In genomic region chr2:181243706-181244394, GRCm38 (mm10) we compare ENCODE assay signal across 9 mouse cellular contexts. TPM values are rescaled to one million over a fixed set of nuclear protein-coding genes. Genes with fewer than 3 reads are reported as not detected.
DNase-seq lines count a peak whose midpoint lies in the region; ATAC-seq lines count a peak whose summit lies in the region.
"Had no signal": no experiment of that assay in that cellular context is flagged by ENCODE, and none has a peak within 500 bp of the region (broad histone marks: within the 10 kb centered on the region; RNA-seq: fewer than 3 reads in every experiment).

No protein-coding gene starts in this region.

- no peak overlapping the region for H3K4me3 ChIP-seq in intestine, embryonic 15.5 days (replicated peaks)
- no peak overlapping the region for H3K4me3 ChIP-seq in forebrain, embryonic 12.5 days (replicated peaks)
- H3K4me3 ChIP-seq: neural tube, embryonic 13.5 days had no signal

- no peak overlapping the region for H3K9ac ChIP-seq in intestine, embryonic 15.5 days
- no peak overlapping the region for H3K9ac ChIP-seq in forebrain, embryonic 12.5 days
- H3K9ac ChIP-seq: neural tube, embryonic 13.5 days had no signal

- DNase-seq in CD4-positive, CD25-positive, alpha-beta regulatory T cell, adult 2 months (ENCODE audit: low read depth, low spot score), result peak; percentile 32
- peak; percentile 27 for DNase-seq in Muller cell, postnatal 12 days (ENCODE audit: inconsistent ontology term)
- peak; percentile 49 for DNase-seq in lung, postnatal 14 days
- no peak for DNase-seq in layer of hippocampus, adult 9-11 months
- no peak for DNase-seq in frontal cortex, adult 2 months (ENCODE audit: extremely low spot score in 1 of 2, low spot score in 1 of 2)

- no peaks in the 10 kb centered on the region for H3K9me3 ChIP-seq in intestine, embryonic 15.5 days
- H3K9me3 ChIP-seq in forebrain, embryonic 12.5 days, result no peaks in the 10 kb centered on the region
- H3K9me3 ChIP-seq: neural tube, embryonic 13.5 days had no signal

- WGBS in intestine, embryonic 15.5 days, result 35% methylated on average over 11 of the region's 11 CpGs
- 36% methylated on average over 11 of the region's 11 CpGs for WGBS in forebrain, embryonic 12.5 days

- H3K27me3 ChIP-seq in intestine, embryonic 15.5 days (replicated peaks), result no peaks in the 10 kb centered on the region
- H3K27me3 ChIP-seq in forebrain, embryonic 12.5 days, result 0 out of 2 replicates have a peak, but pooled peaks cover 4% of the 10 kb centered on the region
- H3K27me3 ChIP-seq: neural tube, embryonic 13.5 days had no signal

- no peaks in the 10 kb centered on the region; the same call in 1 of the 2 replicates for H3K36me3 ChIP-seq in intestine, embryonic 15.5 days
- H3K36me3 ChIP-seq in forebrain, embryonic 12.5 days (replicated peaks), result no peaks in the 10 kb centered on the region
- H3K36me3 ChIP-seq: neural tube, embryonic 13.5 days had no signal

- H3K27ac ChIP-seq in intestine, embryonic 15.5 days, result no peak overlapping the region
- no peak overlapping the region for H3K27ac ChIP-seq in forebrain, embryonic 12.5 days
- H3K27ac ChIP-seq: neural tube, embryonic 13.5 days had no signal

- H3K4me1 ChIP-seq in intestine, embryonic 15.5 days (replicated peaks), result peaks cover 24% of the 10 kb centered on the region
- H3K4me1 ChIP-seq in forebrain, embryonic 12.5 days, result 0 out of 2 replicates have a peak, but pooled peaks cover 4% of the 10 kb centered on the region

- H3K4me2 ChIP-seq in intestine, embryonic 15.5 days (replicated peaks), result no peak overlapping the region
- H3K4me2 ChIP-seq in forebrain, embryonic 12.5 days, result no peak overlapping the region
- H3K4me2 ChIP-seq: neural tube, embryonic 13.5 days had no signal

- ATAC-seq in CD4-positive, CD25-positive, alpha-beta regulatory T cell, adult 4 months, result no peak
- peak; percentile 41; the same call in 1 of the 2 replicates for ATAC-seq in intestine, embryonic 15.5 days
- no peak for ATAC-seq in forebrain, embryonic 12.5 days (ENCODE audit: low FRiP score)

RNA-seq across cellular contexts. Expression of gene Helz2, which starts 2.0 kb away (rescaled TPM):
- 10 to 100 TPM; 19.7 to 25.9 TPM for polyA plus RNA-seq in CD4-positive, CD25-positive, alpha-beta regulatory T cell, adult 4 months (2017; shearing (Covaris generic))
- polyA plus RNA-seq in intestine, embryonic 15.5 days (2015; fragmentation: Nextera tagmentation; extraction: Ambion mirVana), result 2.2 and 2.8 TPM in 2 replicates
- 3.0 TPM in 2 replicates for polyA plus RNA-seq in frontal cortex, adult 2 months (2012; rRNA removed)
- polyA plus RNA-seq in forebrain, embryonic 12.5 days (2016; fragmentation: Nextera tagmentation; extraction: Ambion mirVana), result 0.47 TPM in 2 replicates

RNA-seq across cellular contexts. Expression of gene Fndc11, which starts 24.0 kb away (rescaled TPM):
- polyA plus RNA-seq in CD4-positive, CD25-positive, alpha-beta regulatory T cell, adult 4 months (2017; shearing (Covaris generic)), result 1 to 10 TPM in 1 of 2 experiments, not detected in 1; 1.3 TPM
- polyA plus RNA-seq in intestine, embryonic 15.5 days (2015; fragmentation: Nextera tagmentation; extraction: Ambion mirVana), result not detected in 2 replicates
- 0.13 and 0.14 TPM in 2 replicates for polyA plus RNA-seq in frontal cortex, adult 2 months (2012; rRNA removed)
- 0.17 TPM in 1 of 2 replicates, not detected in the other for polyA plus RNA-seq in forebrain, embryonic 12.5 days (2016; fragmentation: Nextera tagmentation; extraction: Ambion mirVana)
- polyA plus RNA-seq: neural tube, embryonic 13.5 days had no signal

RNA-seq across cellular contexts. Expression of gene Srms, which starts 30.9 kb away (rescaled TPM):
- polyA plus RNA-seq in CD4-positive, CD25-positive, alpha-beta regulatory T cell, adult 4 months (2017; shearing (Covaris generic)), result under 1 TPM; 0.42 to 0.70 TPM
- 0.05 TPM in 1 of 2 replicates, not detected in the other for polyA plus RNA-seq in intestine, embryonic 15.5 days (2015; fragmentation: Nextera tagmentation; extraction: Ambion mirVana)
- polyA plus RNA-seq in frontal cortex, adult 2 months (2012; rRNA removed), result 0.44 and 0.50 TPM in 2 replicates
- not detected in 2 replicates for polyA plus RNA-seq in forebrain, embryonic 12.5 days (2016; fragmentation: Nextera tagmentation; extraction: Ambion mirVana)

RNA-seq across cellular contexts. Expression of gene Ptk6, which starts 41.3 kb away (rescaled TPM):
- polyA plus RNA-seq in CD4-positive, CD25-positive, alpha-beta regulatory T cell, adult 4 months (2017; shearing (Covaris generic)), result under 1 TPM in 1 of 2 experiments, not detected in 1; 0.08 TPM
- polyA plus RNA-seq in intestine, embryonic 15.5 days (2015; fragmentation: Nextera tagmentation; extraction: Ambion mirVana), result 0.14 and 0.21 TPM in 2 replicates
- 0.04 and 0.08 TPM in 2 replicates for polyA plus RNA-seq in frontal cortex, adult 2 months (2012; rRNA removed)
- polyA plus RNA-seq in forebrain, embryonic 12.5 days (2016; fragmentation: Nextera tagmentation; extraction: Ambion mirVana), result not detected in 2 replicates
- polyA plus RNA-seq: neural tube, embryonic 13.5 days had no signal

RNA-seq across cellular contexts. Expression of gene Gmeb2, which starts 44.0 kb away (rescaled TPM):
- polyA plus RNA-seq in CD4-positive, CD25-positive, alpha-beta regulatory T cell, adult 4 months (2017; shearing (Covaris generic)), result 1 to 10 TPM; 9.5 to 9.7 TPM
- 11.3 and 13.2 TPM in 2 replicates for polyA plus RNA-seq in intestine, embryonic 15.5 days (2015; fragmentation: Nextera tagmentation; extraction: Ambion mirVana)
- 20.8 and 21.7 TPM in 2 replicates for polyA plus RNA-seq in frontal cortex, adult 2 months (2012; rRNA removed)
- 22.3 and 24.2 TPM in 2 replicates for polyA plus RNA-seq in forebrain, embryonic 12.5 days (2016; fragmentation: Nextera tagmentation; extraction: Ambion mirVana)

Comparison
In these comparisons a context has a peak if more than half of its experiments do, and no peak if none do; other contexts are left out.
1. DNase-seq: peak in CD4-positive, CD25-positive, alpha-beta regulatory T cell, adult 2 months (single experiment), Muller cell, postnatal 12 days (single experiment) and lung, postnatal 14 days (single experiment); none in layer of hippocampus, adult 9-11 months (single experiment) and frontal cortex, adult 2 months (0 of 2).